Mouse (Mus musculus) MEL-GATA-1-ER (cell line): ENCODE results near the gene Eif2ak4.

ENCODE experiments used
- DNase-seq: peaks from one replicate; pipeline ENCODE4 v3.0.0-alpha.2; 2012; ENCODE audit warnings: low read depth; ENCODE audit errors: extremely low read depth

Eif2ak4 gene

GRCm38 (mm10) chr2:118464450-118464849, 76.0 kb downstream of the Eif2ak4 start:
- DNase-seq: no peak

GRCm38 (mm10) chr2:118465894-118466293, 77.5 kb downstream of the Eif2ak4 start:
- DNase-seq: no peak

GRCm38 (mm10) chr2:118466601-118467000, 78.2 kb downstream of the Eif2ak4 start:
- DNase-seq: no peak

- DNase-seq: no peak
These were observed 79.9 kb downstream of the Eif2ak4 start for GRCm38 (mm10) chr2:118468354-118468753.

GRCm38 (mm10) chr2:118478833-118479549, 90.6 kb downstream of the Eif2ak4 start:
- no peak for DNase-seq

- peak; percentile 89 for DNase-seq
These were observed 91.1 kb downstream of the Eif2ak4 start, which contains the start of gene Srp14 for GRCm38 (mm10) chr2:118479550-118479909. TSS of gene Srp14 (minus strand) at chr2:118479711.

- DNase-seq: no peak
These were observed 92.5 kb downstream of the Eif2ak4 start for GRCm38 (mm10) chr2:118480886-118481285.

- DNase-seq: no peak
These were observed 94.6 kb downstream of the Eif2ak4 start for GRCm38 (mm10) chr2:118483032-118483431.

GRCm38 (mm10) chr2:118484386-118484898, 96.0 kb downstream of the Eif2ak4 start:
- DNase-seq: no peak

- DNase-seq: no peak
These were observed 97.0 kb downstream of the Eif2ak4 start for GRCm38 (mm10) chr2:118485415-118485814.

GRCm38 (mm10) chr2:118486933-118487332, 98.5 kb downstream of the Eif2ak4 start:
- DNase-seq: peak; percentile 43

- DNase-seq: no peak
These were observed 99.4 kb downstream of the Eif2ak4 start for GRCm38 (mm10) chr2:118487806-118488205.

- no peak for DNase-seq
These were observed 102.0 kb downstream of the Eif2ak4 start for GRCm38 (mm10) chr2:118490241-118491091.

- DNase-seq: no peak
These were observed 102.9 kb downstream of the Eif2ak4 start for GRCm38 (mm10) chr2:118491281-118491731.

GRCm38 (mm10) chr2:118491741-118492395, 103.5 kb downstream of the Eif2ak4 start:
- DNase-seq: no peak

GRCm38 (mm10) chr2:118495024-118495423, 106.6 kb downstream of the Eif2ak4 start:
- DNase-seq: no peak

- DNase-seq: no peak
These were observed 109.5 kb downstream of the Eif2ak4 start for GRCm38 (mm10) chr2:118497890-118498289.

- DNase-seq: no peak
These were observed 110.1 kb downstream of the Eif2ak4 start for GRCm38 (mm10) chr2:118498476-118498875.

- no peak for DNase-seq
These were observed 110.9 kb downstream of the Eif2ak4 start for GRCm38 (mm10) chr2:118499135-118499961.

GRCm38 (mm10) chr2:118500191-118500590, 111.8 kb downstream of the Eif2ak4 start:
- DNase-seq: no peak

GRCm38 (mm10) chr2:118507126-118507525, 118.7 kb downstream of the Eif2ak4 start:
- no peak for DNase-seq
